Mouse (Mus musculus): ENCODE data around the gene Map3k1.

Gene Map3k1

GRCm38 (mm10) chr13:111812647-111813046, 3.9 kb upstream of the Map3k1 start:
- DNase-seq (ENCODE audit: extremely low spot score): no peak

- DNase-seq (ENCODE audit: extremely low spot score): no peak
Observed at GRCm38 (mm10) chr13:111810998-111811628, 2.3 kb upstream of the Map3k1 start.

- peak; percentile 71 for DNase-seq (ENCODE audit: extremely low spot score)
Observed at GRCm38 (mm10) chr13:111809466-111810228, 854 bp upstream of the Map3k1 start.

- DNase-seq (ENCODE audit: extremely low spot score): peak; percentile 78
Observed at GRCm38 (mm10) chr13:111808387-111808636, 481 bp downstream of the Map3k1 start.

- peak; percentile 47 for DNase-seq (ENCODE audit: extremely low spot score)
Observed at GRCm38 (mm10) chr13:111807596-111808386, 1.0 kb downstream of the Map3k1 start.

GRCm38 (mm10) chr13:111807105-111807595, 1.6 kb downstream of the Map3k1 start:
- DNase-seq (ENCODE audit: extremely low spot score): peak; percentile 45

GRCm38 (mm10) chr13:111805738-111806722, 2.8 kb downstream of the Map3k1 start:
- no peak for DNase-seq (ENCODE audit: extremely low spot score)

- DNase-seq (ENCODE audit: extremely low spot score): no peak
Observed at GRCm38 (mm10) chr13:111804951-111805673, 3.7 kb downstream of the Map3k1 start.

GRCm38 (mm10) chr13:111804189-111804588, 4.6 kb downstream of the Map3k1 start:
- no peak for DNase-seq (ENCODE audit: extremely low spot score)

- DNase-seq (ENCODE audit: extremely low spot score): no peak
Observed at GRCm38 (mm10) chr13:111803506-111803905, 5.3 kb downstream of the Map3k1 start.

- DNase-seq (ENCODE audit: extremely low spot score): no peak
Observed at GRCm38 (mm10) chr13:111802900-111803299, 5.9 kb downstream of the Map3k1 start.

GRCm38 (mm10) chr13:111802271-111802665, 6.5 kb downstream of the Map3k1 start:
- DNase-seq (ENCODE audit: extremely low spot score): no peak

- DNase-seq (ENCODE audit: extremely low spot score): no peak
Observed at GRCm38 (mm10) chr13:111801662-111802270, 7.0 kb downstream of the Map3k1 start.

- DNase-seq (ENCODE audit: extremely low spot score): no peak
Observed at GRCm38 (mm10) chr13:111800866-111801265, 7.9 kb downstream of the Map3k1 start.

GRCm38 (mm10) chr13:111798044-111798443, 10.7 kb downstream of the Map3k1 start:
- no peak for DNase-seq (ENCODE audit: extremely low spot score)

- peak; percentile 70 for DNase-seq (ENCODE audit: extremely low spot score)
Observed at GRCm38 (mm10) chr13:111797021-111797420, 11.8 kb downstream of the Map3k1 start.

- no peak for DNase-seq (ENCODE audit: extremely low spot score)
Observed at GRCm38 (mm10) chr13:111796191-111796920, 12.4 kb downstream of the Map3k1 start.

GRCm38 (mm10) chr13:111792975-111793287, 15.9 kb downstream of the Map3k1 start:
- no peak for DNase-seq (ENCODE audit: extremely low spot score)

GRCm38 (mm10) chr13:111792130-111792974, 16.4 kb downstream of the Map3k1 start:
- DNase-seq (ENCODE audit: extremely low spot score): no peak
